Mouse (Mus musculus): ENCODE results near the gene Fyn.

DNA sequence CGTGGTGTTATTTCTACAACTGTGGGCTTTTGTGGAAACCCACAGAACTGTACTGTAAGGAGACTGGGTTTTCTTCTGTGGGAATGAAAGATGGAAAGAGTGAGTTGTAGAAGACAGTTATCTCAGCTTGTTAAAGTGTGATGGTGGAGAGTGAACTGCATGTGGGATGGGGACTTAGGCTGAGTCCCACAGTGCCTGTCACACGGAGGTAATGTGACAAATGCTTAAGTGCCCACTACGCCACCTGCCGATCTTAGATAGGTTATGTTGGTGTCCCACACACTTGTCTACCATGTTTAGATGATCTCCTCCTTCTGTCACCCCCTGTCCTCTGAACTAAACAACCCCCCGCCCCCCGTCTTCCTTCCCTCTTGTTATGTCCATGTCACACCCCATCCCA is 88.1 kb downstream of the Fyn start:
- TF ChIP-seq CTCF (IDR thresholded peaks at IDR 0.05; ENCODE audit: borderline replicate concordance, control insufficient read depth, extremely low read depth, insufficient read depth, low read length, poor library complexity) (no peak), POLR2A (IDR thresholded peaks at IDR 0.05; ENCODE audit: control insufficient read depth, extremely low read depth, insufficient read depth, low read length, poor library complexity) (no peak)
